Mouse (Mus musculus): Measurements from ENCODE around the gene Map3k7cl.

GRCm38 (mm10) chr16:87602717-87603526 lies 49.8 kb downstream of the Map3k7cl start:
- TF ChIP-seq CTCF (conservative IDR thresholded peaks at IDR 0.05; ENCODE audit: insufficient read depth, insufficient read length, low read depth, low read length), result no peak
- TF ChIP-seq POLR2A (IDR thresholded peaks at IDR 0.05; ENCODE audit: low read depth, low read length), result no peak
